Mouse (Mus musculus): ENCODE measurements around the gene Trim67.

DNA sequence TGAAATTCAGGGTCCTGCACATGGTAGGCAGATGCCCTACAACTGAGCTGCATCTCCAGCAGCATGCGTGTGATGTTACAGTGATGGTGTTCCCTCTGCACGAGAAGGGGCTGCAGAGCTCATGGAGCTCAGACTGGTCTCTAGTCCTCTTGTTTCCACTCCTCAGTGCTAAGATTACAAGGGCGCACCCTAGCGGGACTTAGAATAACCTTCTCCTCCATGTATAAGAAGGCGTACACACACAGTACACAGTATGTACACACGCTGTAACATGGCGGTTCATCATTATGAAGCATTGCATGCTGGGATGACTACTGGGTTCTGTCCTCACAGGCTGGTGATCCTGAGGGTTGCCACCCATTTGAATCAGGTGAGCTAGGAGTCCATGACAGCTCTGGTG is 79.2 kb downstream of the Trim67 start:
- TF ChIP-seq CTCF (conservative IDR thresholded peaks at IDR 0.05; ENCODE audit: insufficient read depth, insufficient read length, low read depth, low read length) (no peak), POLR2A (IDR thresholded peaks at IDR 0.05; ENCODE audit: low read depth, low read length) (no peak)

All from kidney, adult 2 months (tissue).